Mouse (Mus musculus) heart, adult 2 months (tissue): Measurements from ENCODE around the gene Lrsam1. TPM values are rescaled to one million over a fixed set of nuclear protein-coding genes. Genes with fewer than 3 reads are reported as not detected.
A peak's percentile ranks its signal among the peaks of the same experiment; 100 is the strongest.

ENCODE experiments used
- DNase-seq, 2 experiments: peaks; one replicate each; pipeline ENCODE4 v3.0.0; 2021
- H3K27ac ChIP-seq: fragments of 200-600 bp; 2 replicates; pipeline ENCODE4 v1.8.1; 2022
- H3K27me3 ChIP-seq: fragments of 200-500 bp; 2 replicates; pipeline ENCODE4 v1.6.1; 2012; ENCODE audit warnings: mild to moderate bottlenecking, low read length, inconsistent platforms, mixed read lengths; ENCODE audit not compliant: control insufficient read depth, insufficient read depth
- H3K36me3 ChIP-seq: fragments of 200-500 bp; 2 replicates; pipeline ENCODE4 v1.6.1; 2012; ENCODE audit warnings: low read length, inconsistent platforms; ENCODE audit not compliant: control insufficient read depth, insufficient read depth
- H3K4me1 ChIP-seq: fragments of 200-500 bp; 2 replicates; pipeline ENCODE4 v1.6.1; 2011; ENCODE audit warnings: low read length; ENCODE audit not compliant: control insufficient read depth, insufficient read depth
- H3K4me3 ChIP-seq: fragments of 200-600 bp; 2 replicates; pipeline ENCODE4 v1.8.1; 2022
- H3K79me2 ChIP-seq: fragments of 200-500 bp; replicated peaks from 2 replicates; pipeline ENCODE4 v1.6.1; 2012; ENCODE audit warnings: mild to moderate bottlenecking, inconsistent platforms, low read length, moderate library complexity, mixed read lengths; ENCODE audit not compliant: control insufficient read depth, insufficient read depth
- H3K9ac ChIP-seq: fragments of 200-500 bp; 2 replicates; pipeline ENCODE4 v1.6.1; 2012; ENCODE audit warnings: low read depth, mild to moderate bottlenecking, control low read depth, inconsistent platforms, low read length, mixed read lengths
- CTCF ChIP-seq: fragments of 200-600 bp; IDR thresholded peaks from 2 replicates; pipeline ENCODE4 v1.8.1; 2022; ENCODE audit warnings: antibody characterized with exemption, mild to moderate bottlenecking, moderate library complexity
- EP300 ChIP-seq: fragments of 200-500 bp; IDR thresholded peaks from 2 replicates; pipeline ENCODE4 v1.6.1; 2011; ENCODE audit warnings: low read depth, low read length, control low read depth; ENCODE audit not compliant: insufficient read depth
- POLR2A ChIP-seq: fragments of 200-500 bp; IDR thresholded peaks from 2 replicates; pipeline ENCODE4 v1.6.1; 2011; ENCODE audit warnings: mild to moderate bottlenecking, low read depth, low read length, control low read depth; ENCODE audit not compliant: insufficient read depth
- WGBS: fragments of 180-500 bp; shearing (Covaris S2); methylation state at CpG from one replicate; pipeline ENCODE4 v1.1.7; 2018; 5-methylcytosine and 5-hydroxymethylcytosine counted together
- intact Hi-C: fragments of 180-260 bp; cut with DNase I; formaldehyde crosslinking; loops from one replicate; pipeline ENCODE4 v1.15.1; 2025
- polyA plus RNA-seq: library from polyadenylated mRNA; depleted of rRNA; stranded (reverse); fragments of >200 nt; gene quantifications from 2 replicates; pipeline ENCODE4 v1.2.3, GENCODE M21; 2012
- total RNA-seq, 2 experiments: library from RNA; stranded (reverse); gene quantifications; 2 replicates each; pipeline ENCODE4 v1.2.3; 2021

Lrsam1 gene
- total and polyA plus RNA-seq, 3 experiments: 11.4 to 16.3 (median 12.6) TPM

DNA sequence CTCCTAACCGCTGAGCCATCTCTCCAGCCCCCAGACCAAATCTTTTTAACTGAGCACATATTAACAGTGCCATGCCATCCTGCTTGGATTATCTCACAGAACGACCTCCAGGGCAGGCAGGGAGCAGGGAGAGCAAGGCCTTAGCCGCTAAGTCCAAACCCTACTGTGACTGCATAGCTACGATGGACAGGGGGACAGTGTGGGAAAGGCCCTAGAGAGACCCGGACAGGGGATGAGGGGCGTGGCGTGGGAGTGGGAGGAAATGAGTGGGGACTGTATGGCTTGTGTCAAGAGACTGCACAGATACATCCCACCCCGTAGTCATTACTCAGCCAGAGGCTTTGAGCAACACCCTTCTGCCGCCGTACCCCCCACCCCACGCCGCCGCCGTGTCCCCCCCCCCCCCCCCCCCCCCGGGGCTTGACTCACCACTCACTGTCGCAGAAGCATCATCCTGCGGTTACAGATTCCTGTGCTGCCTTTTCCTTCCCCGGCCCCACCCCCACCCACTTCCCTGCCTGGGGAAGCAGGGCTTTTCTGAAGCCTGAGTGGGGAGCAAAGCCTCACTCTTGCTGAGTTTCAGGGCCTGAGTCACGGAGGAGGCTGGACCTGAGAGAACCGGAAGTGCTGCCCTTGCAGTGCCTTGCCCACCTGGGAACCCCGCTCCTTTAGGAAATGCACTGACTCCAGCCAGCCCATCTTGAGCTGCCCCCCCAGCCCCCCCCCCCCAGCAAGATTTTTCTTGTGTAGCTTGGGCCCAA, 79.0 kb downstream of the Lrsam1 start:
- peak; percentile 57 to 61 for DNase-seq
- H3K4me3 ChIP-seq: no peak overlapping the region; the same call in 1 of the 2 replicates
- no peaks in the 10 kb centered on the region; the same call in 1 of the 2 replicates for H3K36me3 ChIP-seq
- TF ChIP-seq CTCF: no peak
- TF ChIP-seq EP300: no peak
- 0 out of 2 replicates have a peak, but pooled peaks have one; percentile 28 for TF ChIP-seq POLR2A
- H3K27ac ChIP-seq: peak overlapping the region; percentile 83
- no peaks in the 10 kb centered on the region for H3K27me3 ChIP-seq
- peaks cover 33% of the 10 kb centered on the region for H3K4me1 ChIP-seq
- intact Hi-C loops: no loop called here
- peaks cover 6% of the 10 kb centered on the region for H3K79me2 ChIP-seq
- 15% methylated on average over 17 of the region's 21 CpGs for WGBS
- peak overlapping the region; percentile 37 for H3K9ac ChIP-seq

DNA sequence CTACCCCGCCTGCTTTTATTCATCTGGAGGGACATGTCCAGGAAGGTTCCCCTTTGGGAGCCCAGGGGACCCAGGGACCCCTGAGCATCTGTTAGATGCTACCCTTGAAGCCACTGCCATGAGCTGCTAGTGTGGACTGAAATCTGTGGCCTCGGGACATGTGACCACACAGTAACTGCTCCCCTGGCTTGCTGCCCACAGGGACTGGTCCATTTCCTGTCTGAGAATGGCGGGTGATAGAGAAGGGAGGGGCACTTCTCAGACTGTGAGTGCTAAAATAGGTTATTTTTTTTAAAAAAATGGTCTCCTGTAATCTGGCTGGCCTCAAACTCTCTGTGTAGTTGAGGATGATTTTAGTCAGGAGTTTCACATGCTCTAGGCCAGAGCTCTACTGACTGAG, 79.7 kb downstream of the Lrsam1 start:
- 0 out of 2 replicates have a peak overlapping the region, but pooled peaks have one; percentile 1 for H3K9ac ChIP-seq
- DNase-seq: peak; percentile 82 to 88
- no peaks in the 10 kb centered on the region for H3K27me3 ChIP-seq
- H3K27ac ChIP-seq: peak overlapping the region; percentile 83
- no peaks in the 10 kb centered on the region; the same call in 1 of the 2 replicates for H3K36me3 ChIP-seq
- peaks cover 6% of the 10 kb centered on the region for H3K79me2 ChIP-seq
- TF ChIP-seq CTCF (no peak), POLR2A (0 out of 2 replicates have a peak, but pooled peaks have one; percentile 28)
- no peak overlapping the region for H3K4me3 ChIP-seq
- WGBS: 17% methylated on average over 3 of the region's 3 CpGs
- intact Hi-C loops: loop anchor here (2.0 kb wide), 1 partner anchor 29 kb away; no protein-coding TSS in a partner anchor
- H3K4me1 ChIP-seq: peaks cover 34% of the 10 kb centered on the region

DNA sequence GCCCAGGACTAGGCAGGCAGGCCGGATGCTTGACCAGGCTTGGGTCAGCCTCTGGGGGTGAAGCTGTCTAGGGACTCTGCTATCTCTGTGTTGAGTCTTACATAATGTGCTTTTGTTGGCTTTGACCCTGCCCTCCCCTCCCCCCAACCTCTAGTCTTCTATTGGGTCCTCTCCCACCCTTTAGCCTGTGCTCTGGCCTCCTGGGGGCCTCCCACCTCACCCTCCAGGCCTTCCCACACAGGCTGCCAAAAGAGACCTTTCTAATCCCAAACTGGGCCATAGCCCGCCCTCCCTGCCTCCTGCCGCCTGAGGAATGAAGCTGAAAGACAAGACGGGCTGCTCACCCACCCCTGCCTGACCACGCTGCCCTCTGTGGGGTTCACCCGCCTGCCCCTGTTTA, 80.4 kb downstream of the Lrsam1 start:
- 0 out of 2 replicates have a peak overlapping the region, but pooled peaks have one; percentile 10 for H3K9ac ChIP-seq
- H3K27ac ChIP-seq: peak overlapping the region; percentile 83
- peaks cover 4% of the 10 kb centered on the region for H3K79me2 ChIP-seq
- DNase-seq: peak; percentile 48 to 56
- WGBS: 35% methylated on average over 6 of the region's 6 CpGs
- intact Hi-C loops: loop anchor here (2.0 kb wide), 1 partner anchor 30 kb away; no protein-coding TSS in a partner anchor
- peaks cover 34% of the 10 kb centered on the region for H3K4me1 ChIP-seq
- no peaks in the 10 kb centered on the region; the same call in 1 of the 2 replicates for H3K36me3 ChIP-seq
- TF ChIP-seq EP300 (no peak), POLR2A (no peak), CTCF (no peak)
- no peaks in the 10 kb centered on the region for H3K27me3 ChIP-seq
- H3K4me3 ChIP-seq: no peak overlapping the region

DNA sequence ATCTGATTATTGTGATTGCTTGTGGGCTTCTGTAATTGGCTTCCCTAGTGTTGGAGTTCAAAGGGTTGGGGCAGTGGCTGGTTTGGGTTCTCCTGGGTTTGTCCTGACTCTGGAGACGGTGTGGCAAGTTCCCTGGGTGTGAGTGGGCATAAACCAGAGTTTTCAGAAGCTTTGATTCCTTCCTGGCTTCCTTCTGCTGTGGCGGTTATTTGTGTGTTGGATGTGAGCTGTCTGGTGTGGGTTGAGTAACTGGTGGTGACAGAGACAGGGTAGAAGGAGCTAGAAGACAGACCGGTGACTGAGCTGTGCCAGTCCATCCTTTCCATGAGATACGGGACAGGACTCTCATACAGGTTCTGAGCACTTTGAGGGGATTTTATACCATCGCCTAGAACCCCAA, 81.8 kb downstream of the Lrsam1 start:
- H3K9ac ChIP-seq: no peak overlapping the region
- H3K79me2 ChIP-seq: peaks cover 4% of the 10 kb centered on the region
- intact Hi-C loops: no loop called here
- no peak for DNase-seq
- no peaks in the 10 kb centered on the region; the same call in 1 of the 2 replicates for H3K36me3 ChIP-seq
- H3K27me3 ChIP-seq: no peaks in the 10 kb centered on the region
- H3K27ac ChIP-seq: peak overlapping the region; percentile 83
- no peak overlapping the region for H3K4me3 ChIP-seq
- peaks cover 35% of the 10 kb centered on the region for H3K4me1 ChIP-seq
- TF ChIP-seq CTCF (no peak), EP300 (no peak), POLR2A (no peak)
- WGBS: 65% methylated on average over 5 of the region's 5 CpGs

DNA sequence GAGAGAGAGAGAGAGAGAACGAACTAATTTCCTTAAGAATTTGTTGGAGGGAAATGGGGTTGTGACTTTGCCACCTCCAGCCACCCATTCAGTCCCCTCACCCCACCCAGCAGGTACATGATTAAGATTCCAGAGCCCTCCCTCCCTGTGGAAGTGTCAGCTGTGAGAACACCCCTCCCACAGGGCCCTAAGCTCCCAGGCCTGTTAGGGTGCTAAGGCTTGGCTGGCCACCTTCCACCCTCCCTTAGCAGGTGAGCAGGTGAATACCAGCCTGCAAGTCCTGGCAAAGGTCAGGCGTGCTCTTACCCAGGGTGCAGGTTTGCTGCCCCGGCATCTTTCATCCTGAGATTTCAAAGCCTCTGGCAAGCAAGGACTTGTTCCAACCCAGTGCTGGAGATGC, 83.0 kb downstream of the Lrsam1 start:
- Histone ChIP-seq H3K27me3 (no peaks in the 10 kb centered on the region), H3K4me3 (peak overlapping the region; percentile 95), H3K36me3 (no peaks in the 10 kb centered on the region), H3K9ac (peak overlapping the region; percentile 41), H3K79me2 (peaks cover 4% of the 10 kb centered on the region), H3K4me1 (peaks cover 29% of the 10 kb centered on the region), H3K27ac (peak overlapping the region; percentile 83)
- TF ChIP-seq EP300: no peak
- TF ChIP-seq CTCF: no peak
- TF ChIP-seq POLR2A: no peak
- 37% methylated on average over 3 of the region's 3 CpGs for WGBS
- intact Hi-C loops: no loop called here
- DNase-seq: no peak

DNA sequence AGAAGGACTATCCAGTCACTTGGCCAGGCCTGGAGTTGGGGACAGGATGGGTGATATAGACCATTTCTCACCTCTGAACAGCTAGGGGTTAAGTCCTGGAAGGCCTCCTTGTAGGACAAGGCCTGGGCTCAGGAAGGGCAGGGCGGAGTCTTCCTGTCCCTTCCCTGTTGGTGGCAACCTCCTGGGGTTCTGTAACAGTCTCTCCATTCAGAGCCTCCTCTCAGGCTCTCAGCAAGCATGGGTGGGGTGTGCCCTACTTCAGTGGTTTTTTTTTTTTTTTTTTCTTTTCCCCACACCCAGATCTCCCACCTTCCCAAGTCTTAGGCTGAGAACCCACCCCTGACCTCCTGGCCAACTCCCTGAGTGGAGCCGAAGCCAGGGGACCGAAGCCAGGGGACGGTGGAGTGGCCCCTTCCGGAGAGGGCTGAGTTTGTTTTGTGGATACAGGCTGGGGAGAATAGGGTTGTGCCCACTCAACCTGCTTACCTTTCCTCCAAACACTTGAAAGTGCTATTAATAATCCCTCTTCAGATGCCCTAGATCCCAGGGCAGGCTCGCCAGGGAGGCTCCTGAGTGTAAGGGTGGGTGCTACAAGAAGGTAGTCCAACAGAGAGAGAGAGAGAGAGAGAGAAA, 83.5 kb downstream of the Lrsam1 start:
- Histone ChIP-seq H3K4me1 (peaks cover 26% of the 10 kb centered on the region), H3K36me3 (no peaks in the 10 kb centered on the region), H3K4me3 (peak overlapping the region; percentile 95), H3K79me2 (peaks cover 1% of the 10 kb centered on the region; the same call in 1 of the 2 replicates), H3K27ac (peak overlapping the region; percentile 83), H3K9ac (peak overlapping the region; percentile 88), H3K27me3 (no peaks in the 10 kb centered on the region)
- no peak for DNase-seq
- TF ChIP-seq CTCF: no peak
- TF ChIP-seq POLR2A: peak; percentile 47; the same call in 1 of the 2 replicates
- no peak for TF ChIP-seq EP300
- 19% methylated on average over 6 of the region's 6 CpGs for WGBS
- intact Hi-C loops: no loop called here
